Mouse (Mus musculus): ENCODE results near the gene Ermp1. TPM values are rescaled to one million over a fixed set of nuclear protein-coding genes. Genes with fewer than 3 reads are reported as not detected.

Ermp1 gene
- polyA plus RNA-seq, 1 experiment from 2014 or later: 17.1 TPM

DNA sequence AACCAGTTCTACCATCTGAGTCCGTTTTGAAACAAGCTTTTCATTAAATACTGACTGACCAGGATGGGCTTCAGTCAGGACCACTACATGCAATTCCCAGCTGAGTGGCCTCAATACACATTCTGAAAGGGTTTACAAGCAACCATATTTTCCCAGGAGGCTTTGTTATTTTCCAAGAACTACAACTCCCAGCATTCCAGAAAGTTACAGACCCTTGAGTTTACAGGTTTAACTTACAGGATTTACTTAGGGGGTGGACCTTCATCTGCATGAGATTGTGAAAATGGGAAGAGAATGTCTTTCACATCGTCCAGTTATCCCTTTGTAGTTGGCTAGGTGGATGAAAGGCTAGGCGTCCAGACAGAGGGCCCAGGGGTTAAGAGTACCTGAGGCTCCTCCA lies 8.8 kb upstream of the Ermp1 start:
- Histone ChIP-seq H3K27me3 (ENCODE audit: poor library complexity, severe bottlenecking) (no peaks in the 10 kb centered on the region), H3K27ac (no peak overlapping the region), H3K4me3 (no peak overlapping the region), H3K9me3 (no peaks in the 10 kb centered on the region), H3K36me3 (replicated peaks) (no peaks in the 10 kb centered on the region), H3K4me1 (peaks cover 21% of the 10 kb centered on the region)
- no peak for DNase-seq (ENCODE audit: extremely low spot score, low spot score)
- WGBS: 58% methylated on average over 3 of the region's 3 CpGs

GRCm38 (mm10) chr19:29656620-29657019 lies 8.4 kb upstream of the Ermp1 start:
- WGBS: 79% methylated on average over 5 of the region's 5 CpGs
- Histone ChIP-seq H3K4me1 (peaks cover 21% of the 10 kb centered on the region), H3K36me3 (replicated peaks) (no peaks in the 10 kb centered on the region), H3K9me3 (no peaks in the 10 kb centered on the region), H3K27ac (no peak overlapping the region), H3K27me3 (ENCODE audit: poor library complexity, severe bottlenecking) (no peaks in the 10 kb centered on the region), H3K4me3 (no peak overlapping the region)
- DNase-seq (ENCODE audit: extremely low spot score, low spot score): no peak

DNA sequence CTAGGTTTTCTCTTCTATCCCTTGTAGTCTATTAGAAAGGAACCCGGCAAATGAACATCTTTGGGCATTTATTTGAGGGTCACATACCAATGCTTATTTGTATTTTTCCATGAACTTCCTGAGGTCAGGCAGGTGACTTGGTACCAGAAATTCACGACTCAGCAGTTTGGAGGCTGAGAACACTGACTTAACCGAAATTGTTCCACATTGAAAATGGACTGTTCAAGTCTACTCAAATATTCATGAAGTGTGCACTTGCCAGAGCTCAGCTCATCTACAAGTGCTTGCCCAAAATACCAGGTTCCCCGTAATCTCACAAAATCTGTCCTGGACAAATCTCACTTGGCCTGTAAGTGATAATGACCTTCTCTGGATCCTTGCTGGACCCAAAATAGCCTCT lies 7.8 kb upstream of the Ermp1 start:
- Histone ChIP-seq H3K4me1 (peaks cover 21% of the 10 kb centered on the region), H3K36me3 (replicated peaks) (no peaks in the 10 kb centered on the region), H3K4me3 (no peak overlapping the region), H3K9me3 (no peaks in the 10 kb centered on the region), H3K27me3 (ENCODE audit: poor library complexity, severe bottlenecking) (no peaks in the 10 kb centered on the region), H3K27ac (no peak overlapping the region)
- no peak for DNase-seq (ENCODE audit: extremely low spot score, low spot score)
- 71% methylated on average over 4 of the region's 4 CpGs for WGBS

GRCm38 (mm10) chr19:29655148-29655547 lies 6.9 kb upstream of the Ermp1 start:
- H3K27ac ChIP-seq: no peak overlapping the region
- H3K4me3 ChIP-seq: no peak overlapping the region
- WGBS: 61% methylated on average over 6 of the region's 6 CpGs
- DNase-seq (ENCODE audit: extremely low spot score, low spot score): no peak
- H3K27me3 ChIP-seq (ENCODE audit: poor library complexity, severe bottlenecking): no peaks in the 10 kb centered on the region
- peaks cover 21% of the 10 kb centered on the region for H3K4me1 ChIP-seq
- H3K9me3 ChIP-seq: no peaks in the 10 kb centered on the region
- no peaks in the 10 kb centered on the region for H3K36me3 ChIP-seq (replicated peaks)

GRCm38 (mm10) chr19:29653768-29654265 lies 5.6 kb upstream of the Ermp1 start:
- Histone ChIP-seq H3K4me3 (no peak overlapping the region), H3K27me3 (ENCODE audit: poor library complexity, severe bottlenecking) (no peaks in the 10 kb centered on the region), H3K27ac (no peak overlapping the region), H3K36me3 (replicated peaks) (no peaks in the 10 kb centered on the region), H3K9me3 (no peaks in the 10 kb centered on the region), H3K4me1 (peaks cover 21% of the 10 kb centered on the region)
- whole genome bisulfite sequencing: 85% methylated on average over 9 of the region's 9 CpGs
- no peak for DNase-seq (ENCODE audit: extremely low spot score, low spot score)

DNA sequence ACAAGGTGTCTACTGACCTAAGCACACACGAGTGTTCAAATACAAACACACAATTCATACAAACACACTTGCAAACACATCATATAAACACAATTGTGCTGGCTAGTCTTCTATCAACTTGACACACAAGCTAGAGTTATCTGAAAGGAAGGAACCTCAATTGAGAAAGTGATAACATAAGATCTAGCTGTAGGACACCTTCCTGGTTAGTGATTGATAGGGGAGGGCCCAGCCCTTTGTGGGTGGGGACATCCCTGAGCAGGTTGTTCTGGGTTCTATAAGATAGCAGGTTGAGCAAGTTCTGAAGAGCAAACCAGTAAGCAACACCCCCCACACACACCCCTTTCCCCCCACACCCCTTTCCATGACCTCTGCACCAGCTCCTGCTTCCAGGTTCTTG lies 1.5 kb upstream of the Ermp1 start:
- peaks cover 7% of the 10 kb centered on the region for H3K4me1 ChIP-seq
- no peaks in the 10 kb centered on the region for H3K9me3 ChIP-seq
- DNase-seq (ENCODE audit: extremely low spot score, low spot score): no peak

GRCm38 (mm10) chr19:29648550-29648914 lies 317 bp upstream of the Ermp1 start:
- H3K36me3 ChIP-seq (replicated peaks): peaks cover 19% of the 10 kb centered on the region
- H3K4me1 ChIP-seq: peaks cover 4% of the 10 kb centered on the region
- peak overlapping the region; percentile 94 for H3K27ac ChIP-seq
- WGBS: 35% methylated on average over 4 of the region's 4 CpGs
- H3K9me3 ChIP-seq: no peaks in the 10 kb centered on the region
- no peak for DNase-seq (ENCODE audit: extremely low spot score, low spot score)
- H3K4me3 ChIP-seq: peak overlapping the region; percentile 89
- H3K27me3 ChIP-seq (ENCODE audit: poor library complexity, severe bottlenecking): no peaks in the 10 kb centered on the region

More for the DNA sequence above, 1.5 kb upstream of the Ermp1 start:
- H3K36me3 ChIP-seq (replicated peaks): peaks cover 15% of the 10 kb centered on the region
- H3K27ac ChIP-seq: no peak overlapping the region
- H3K4me3 ChIP-seq: no peak overlapping the region
- no peaks in the 10 kb centered on the region for H3K27me3 ChIP-seq (ENCODE audit: poor library complexity, severe bottlenecking)
- WGBS: 97% methylated on average over 1 of the region's 1 CpGs

GRCm38 (mm10) chr19:29644747-29645146 lies 3.5 kb downstream of the Ermp1 start:
- peaks cover 28% of the 10 kb centered on the region for H3K36me3 ChIP-seq (replicated peaks)
- H3K4me3 ChIP-seq: no peak overlapping the region
- H3K27me3 ChIP-seq (ENCODE audit: poor library complexity, severe bottlenecking): no peaks in the 10 kb centered on the region
- no peak overlapping the region for H3K27ac ChIP-seq
- WGBS: 93% methylated on average over 6 of the region's 6 CpGs
- H3K9me3 ChIP-seq: no peaks in the 10 kb centered on the region
- DNase-seq (ENCODE audit: extremely low spot score, low spot score): no peak
- peaks cover 26% of the 10 kb centered on the region for H3K4me1 ChIP-seq

- Histone ChIP-seq H3K27ac (no peak overlapping the region), H3K36me3 (replicated peaks) (peaks cover 30% of the 10 kb centered on the region), H3K27me3 (ENCODE audit: poor library complexity, severe bottlenecking) (no peaks in the 10 kb centered on the region), H3K4me3 (no peak overlapping the region), H3K9me3 (no peaks in the 10 kb centered on the region), H3K4me1 (peaks cover 24% of the 10 kb centered on the region)
- 91% methylated on average over 11 of the region's 11 CpGs for WGBS
- DNase-seq (ENCODE audit: extremely low spot score, low spot score): no peak
These were observed 4.9 kb downstream of the Ermp1 start for GRCm38 (mm10) chr19:29643194-29643922.

- H3K4me3 ChIP-seq: no peak overlapping the region
- no peaks in the 10 kb centered on the region for H3K27me3 ChIP-seq (ENCODE audit: poor library complexity, severe bottlenecking)
- DNase-seq (ENCODE audit: extremely low spot score, low spot score): peak; percentile 16
- H3K4me1 ChIP-seq: peaks cover 22% of the 10 kb centered on the region
- no peak overlapping the region for H3K27ac ChIP-seq
- H3K36me3 ChIP-seq (replicated peaks): peaks cover 34% of the 10 kb centered on the region
- 44% methylated on average over 6 of the region's 6 CpGs for WGBS
- H3K9me3 ChIP-seq: no peaks in the 10 kb centered on the region
These were observed 6.0 kb downstream of the Ermp1 start for GRCm38 (mm10) chr19:29642211-29642610.

DNA sequence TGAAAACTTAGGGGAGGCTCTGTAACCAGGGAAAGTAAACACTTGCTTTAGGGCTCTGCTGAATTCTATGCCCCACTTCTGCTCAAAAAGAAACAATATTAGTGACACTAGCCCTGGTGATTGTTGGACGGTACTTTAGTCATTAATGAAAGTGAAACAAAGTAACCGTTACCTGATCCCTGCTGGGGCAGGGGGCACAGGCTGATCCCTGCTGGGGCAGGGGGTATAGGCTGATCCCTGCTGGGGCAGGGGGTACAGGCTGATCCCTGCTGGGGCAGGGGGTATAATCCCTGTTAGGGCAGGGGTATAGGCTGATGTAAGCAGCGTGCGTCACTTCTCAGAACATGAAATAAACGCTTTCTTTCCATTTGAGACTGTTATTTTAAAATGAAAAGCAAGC lies 6.7 kb downstream of the Ermp1 start:
- DNase-seq (ENCODE audit: extremely low spot score, low spot score): no peak
- no peaks in the 10 kb centered on the region for H3K9me3 ChIP-seq
- no peak overlapping the region for H3K4me3 ChIP-seq
- WGBS: 33% methylated on average over 5 of the region's 5 CpGs
- H3K4me1 ChIP-seq: peaks cover 22% of the 10 kb centered on the region
- peaks cover 41% of the 10 kb centered on the region for H3K36me3 ChIP-seq (replicated peaks)
- H3K27ac ChIP-seq: peak overlapping the region; percentile 69
- no peaks in the 10 kb centered on the region for H3K27me3 ChIP-seq (ENCODE audit: poor library complexity, severe bottlenecking)

- Histone ChIP-seq H3K4me3 (no peak overlapping the region), H3K27ac (peak overlapping the region; percentile 69), H3K36me3 (replicated peaks) (peaks cover 44% of the 10 kb centered on the region), H3K4me1 (peaks cover 22% of the 10 kb centered on the region), H3K27me3 (ENCODE audit: poor library complexity, severe bottlenecking) (no peaks in the 10 kb centered on the region), H3K9me3 (no peaks in the 10 kb centered on the region)
- no peak for DNase-seq (ENCODE audit: extremely low spot score, low spot score)
- 49% methylated on average over 9 of the region's 9 CpGs for WGBS
These were observed 7.2 kb downstream of the Ermp1 start for GRCm38 (mm10) chr19:29641055-29641454.

DNA sequence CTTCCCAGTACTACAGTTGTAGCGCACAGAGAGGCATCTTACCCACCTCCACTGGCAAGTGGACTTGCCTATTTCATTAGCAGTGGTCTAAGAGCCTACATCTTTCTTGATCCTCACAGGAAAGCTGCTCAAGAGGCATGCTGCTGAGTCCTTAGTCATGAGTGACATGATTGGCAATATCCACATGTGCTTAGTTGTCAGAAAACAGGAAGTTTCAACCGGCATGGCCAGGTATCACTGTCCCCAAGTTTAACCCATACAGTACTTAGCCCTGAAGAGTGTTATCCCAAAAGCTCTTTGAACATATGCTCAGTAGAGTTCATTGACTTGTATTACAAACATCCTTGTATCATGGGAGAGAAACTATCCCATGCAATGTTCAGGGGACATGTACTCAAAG lies 36.1 kb downstream of the Ermp1 start:
- no peak overlapping the region for H3K4me3 ChIP-seq
- H3K4me1 ChIP-seq: no peaks in the 10 kb centered on the region
- no peak overlapping the region for H3K27ac ChIP-seq
- H3K36me3 ChIP-seq (replicated peaks): peaks cover 83% of the 10 kb centered on the region
- no peak for DNase-seq (ENCODE audit: extremely low spot score, low spot score)
- WGBS: 91% methylated on average over 2 of the region's 2 CpGs
- no peaks in the 10 kb centered on the region for H3K9me3 ChIP-seq
- H3K27me3 ChIP-seq (ENCODE audit: poor library complexity, severe bottlenecking): no peaks in the 10 kb centered on the region
